Mouse (Mus musculus): ENCODE results near the gene 2310011J03Rik. TPM values are rescaled to one million over a fixed set of nuclear protein-coding genes. Genes with fewer than 3 reads are reported as not detected.
A peak's percentile ranks its signal among the peaks of the same experiment; 100 is the strongest.

2310011J03Rik gene
- polyA plus RNA-seq, 1 experiment from 2014 or later: 34.2 TPM

GRCm38 (mm10) chr10:80299301-80299700 lies 21.0 kb downstream of the 2310011J03Rik start:
- ATAC-seq: no peak

GRCm38 (mm10) chr10:80298571-80299281 lies 21.6 kb downstream of the 2310011J03Rik start:
- Histone ChIP-seq H3K9me3 (ENCODE audit: control insufficient read depth, low read length) (no peaks in the 10 kb centered on the region), H3K4me2 (ENCODE audit: low read length) (peak overlapping the region; percentile 90), H3K27me3 (replicated peaks; ENCODE audit: control insufficient read depth, insufficient read depth, low read length) (no peaks in the 10 kb centered on the region), H3K4me3 (replicated peaks; ENCODE audit: low read length) (peak overlapping the region; percentile 57), H3K36me3 (ENCODE audit: control insufficient read depth, insufficient read depth) (peaks cover 15% of the 10 kb centered on the region), H3K4me1 (replicated peaks; ENCODE audit: control insufficient read depth, insufficient read depth, low read length) (peaks cover 70% of the 10 kb centered on the region), H3K9ac (replicated peaks; ENCODE audit: low read depth, low read length) (peak overlapping the region; percentile 89), H3K27ac (ENCODE audit: low read length) (peak overlapping the region; percentile 94)
- 2% methylated on average over 26 of the region's 26 CpGs for WGBS
- peak; percentile 77 for ATAC-seq

More at GRCm38 (mm10) chr10:80299301-80299700, 21.0 kb downstream of the 2310011J03Rik start:
- Histone ChIP-seq H3K4me3 (replicated peaks; ENCODE audit: low read length) (peak overlapping the region; percentile 57), H3K36me3 (ENCODE audit: control insufficient read depth, insufficient read depth) (peaks cover 9% of the 10 kb centered on the region), H3K4me2 (ENCODE audit: low read length) (peak overlapping the region; percentile 90), H3K9ac (replicated peaks; ENCODE audit: low read depth, low read length) (peak overlapping the region; percentile 89), H3K27ac (ENCODE audit: low read length) (peak overlapping the region; percentile 94), H3K27me3 (replicated peaks; ENCODE audit: control insufficient read depth, insufficient read depth, low read length) (no peaks in the 10 kb centered on the region), H3K9me3 (ENCODE audit: control insufficient read depth, low read length) (no peaks in the 10 kb centered on the region), H3K4me1 (replicated peaks; ENCODE audit: control insufficient read depth, insufficient read depth, low read length) (peaks cover 72% of the 10 kb centered on the region)
- 2% methylated on average over 15 of the region's 15 CpGs for WGBS

GRCm38 (mm10) chr10:80297526-80298133 lies 22.7 kb downstream of the 2310011J03Rik start:
- Histone ChIP-seq H3K4me2 (ENCODE audit: low read length) (peak overlapping the region; percentile 24; the same call in 1 of the 2 replicates), H3K9ac (replicated peaks; ENCODE audit: low read depth, low read length) (peak overlapping the region; percentile 30), H3K36me3 (ENCODE audit: control insufficient read depth, insufficient read depth) (peaks cover 14% of the 10 kb centered on the region), H3K4me1 (replicated peaks; ENCODE audit: control insufficient read depth, insufficient read depth, low read length) (peaks cover 68% of the 10 kb centered on the region), H3K27ac (ENCODE audit: low read length) (no peak overlapping the region), H3K27me3 (replicated peaks; ENCODE audit: control insufficient read depth, insufficient read depth, low read length) (no peaks in the 10 kb centered on the region), H3K9me3 (ENCODE audit: control insufficient read depth, low read length) (no peaks in the 10 kb centered on the region), H3K4me3 (replicated peaks; ENCODE audit: low read length) (no peak overlapping the region)
- ATAC-seq: no peak
- WGBS: 74% methylated on average over 8 of the region's 8 CpGs

- peak overlapping the region; percentile 55 for H3K4me2 ChIP-seq (ENCODE audit: low read length)
- peaks cover 11% of the 10 kb centered on the region for H3K36me3 ChIP-seq (ENCODE audit: control insufficient read depth, insufficient read depth)
- H3K27ac ChIP-seq (ENCODE audit: low read length): peak overlapping the region; percentile 83
- H3K4me3 ChIP-seq (replicated peaks; ENCODE audit: low read length): peak overlapping the region; percentile 43
- ATAC-seq: no peak
- peak overlapping the region; percentile 46 for H3K9ac ChIP-seq (replicated peaks; ENCODE audit: low read depth, low read length)
- WGBS: 83% methylated on average over 5 of the region's 5 CpGs
- H3K27me3 ChIP-seq (replicated peaks; ENCODE audit: control insufficient read depth, insufficient read depth, low read length): no peaks in the 10 kb centered on the region
- H3K9me3 ChIP-seq (ENCODE audit: control insufficient read depth, low read length): no peaks in the 10 kb centered on the region
- peaks cover 62% of the 10 kb centered on the region for H3K4me1 ChIP-seq (replicated peaks; ENCODE audit: control insufficient read depth, insufficient read depth, low read length)
These were observed 23.5 kb downstream of the 2310011J03Rik start for GRCm38 (mm10) chr10:80296824-80297223.

GRCm38 (mm10) chr10:80295618-80296425 lies 24.5 kb downstream of the 2310011J03Rik start, which contains the start of gene Apc2:
Gene Apc2 (plus strand): TSS chr10:80295977.
- Histone ChIP-seq H3K9me3 (ENCODE audit: control insufficient read depth, low read length) (no peaks in the 10 kb centered on the region), H3K27ac (ENCODE audit: low read length) (peak within 1 kb of the TSS; percentile 83), H3K4me3 (replicated peaks; ENCODE audit: low read length) (peak within 1 kb of the TSS; percentile 43), H3K4me1 (replicated peaks; ENCODE audit: control insufficient read depth, insufficient read depth, low read length) (peaks cover 59% of the 10 kb centered on the region), H3K36me3 (ENCODE audit: control insufficient read depth, insufficient read depth) (peaks cover 11% of the 10 kb centered on the region), H3K4me2 (ENCODE audit: low read length) (peak within 1 kb of the TSS; percentile 55), H3K27me3 (replicated peaks; ENCODE audit: control insufficient read depth, insufficient read depth, low read length) (no peaks in the 10 kb centered on the region), H3K9ac (replicated peaks; ENCODE audit: low read depth, low read length) (peak within 1 kb of the TSS; percentile 46)
- under 1% methylated on average over 26 of the region's 26 CpGs for WGBS
- peak; percentile 59 for ATAC-seq

GRCm38 (mm10) chr10:80294788-80295303 lies 25.5 kb downstream of the 2310011J03Rik start:
- no peaks in the 10 kb centered on the region for H3K27me3 ChIP-seq (replicated peaks; ENCODE audit: control insufficient read depth, insufficient read depth, low read length)
- H3K9me3 ChIP-seq (ENCODE audit: control insufficient read depth, low read length): no peaks in the 10 kb centered on the region
- peaks cover 52% of the 10 kb centered on the region for H3K4me1 ChIP-seq (replicated peaks; ENCODE audit: control insufficient read depth, insufficient read depth, low read length)
- peaks cover 11% of the 10 kb centered on the region for H3K36me3 ChIP-seq (ENCODE audit: control insufficient read depth, insufficient read depth)
- ATAC-seq: no peak
- peak overlapping the region; percentile 83; the same call in 1 of the 2 replicates for H3K27ac ChIP-seq (ENCODE audit: low read length)
- no peak overlapping the region for H3K4me2 ChIP-seq (ENCODE audit: low read length)
- no peak overlapping the region for H3K4me3 ChIP-seq (replicated peaks; ENCODE audit: low read length)
- no peak overlapping the region for H3K9ac ChIP-seq (replicated peaks; ENCODE audit: low read depth, low read length)
- 54% methylated on average over 7 of the region's 7 CpGs for WGBS

GRCm38 (mm10) chr10:80294311-80294710 lies 26.0 kb downstream of the 2310011J03Rik start:
- Histone ChIP-seq H3K9me3 (ENCODE audit: control insufficient read depth, low read length) (no peaks in the 10 kb centered on the region), H3K27me3 (replicated peaks; ENCODE audit: control insufficient read depth, insufficient read depth, low read length) (no peaks in the 10 kb centered on the region), H3K4me2 (ENCODE audit: low read length) (no peak overlapping the region), H3K4me3 (replicated peaks; ENCODE audit: low read length) (no peak overlapping the region), H3K9ac (replicated peaks; ENCODE audit: low read depth, low read length) (no peak overlapping the region), H3K4me1 (replicated peaks; ENCODE audit: control insufficient read depth, insufficient read depth, low read length) (peaks cover 51% of the 10 kb centered on the region), H3K36me3 (ENCODE audit: control insufficient read depth, insufficient read depth) (peaks cover 11% of the 10 kb centered on the region), H3K27ac (ENCODE audit: low read length) (no peak overlapping the region; the same call in 1 of the 2 replicates)
- 82% methylated on average over 4 of the region's 4 CpGs for WGBS
- no peak for ATAC-seq

GRCm38 (mm10) chr10:80293325-80293724 lies 27.0 kb downstream of the 2310011J03Rik start:
- H3K4me1 ChIP-seq (replicated peaks; ENCODE audit: control insufficient read depth, insufficient read depth, low read length): peaks cover 47% of the 10 kb centered on the region

More at GRCm38 (mm10) chr10:80293325-80293724, 27.0 kb downstream of the 2310011J03Rik start:
- peak overlapping the region; percentile 95 for H3K9ac ChIP-seq (replicated peaks; ENCODE audit: low read depth, low read length)
- H3K27me3 ChIP-seq (replicated peaks; ENCODE audit: control insufficient read depth, insufficient read depth, low read length): no peaks in the 10 kb centered on the region
- H3K36me3 ChIP-seq (ENCODE audit: control insufficient read depth, insufficient read depth): peaks cover 11% of the 10 kb centered on the region
- H3K4me3 ChIP-seq (replicated peaks; ENCODE audit: low read length): peak overlapping the region; percentile 87
- no peak overlapping the region for H3K27ac ChIP-seq (ENCODE audit: low read length)
- H3K4me2 ChIP-seq (ENCODE audit: low read length): peak overlapping the region; percentile 89
- H3K9me3 ChIP-seq (ENCODE audit: control insufficient read depth, low read length): no peaks in the 10 kb centered on the region
- WGBS: 18% methylated on average over 14 of the region's 14 CpGs
- ATAC-seq: no peak
